Mouse (Mus musculus) lung, embryonic 14.5 days (tissue): Measurements from ENCODE around the gene Mmrn1. TPM values are rescaled to one million over a fixed set of nuclear protein-coding genes. Genes with fewer than 3 reads are reported as not detected.

Source experiments
- ATAC-seq: fragments of 200-750 bp; cut with Nextera tagmentation; 2 replicates; pipeline ENCODE4 v1.8.0; 2017; ENCODE audit warnings: mild to moderate bottlenecking, moderate TSS enrichment, moderate library complexity; ENCODE audit not compliant: insufficient read depth
- DNase-seq: peaks from one replicate; pipeline ENCODE4 v3.0.0-alpha.2; 2015
- H3K27ac ChIP-seq: fragments of 300-500 bp; sonication (generic); 2 replicates; pipeline ENCODE4 v1.5.1; 2014; ENCODE audit warnings: low read depth, mild to moderate bottlenecking, moderate library complexity
- H3K27me3 ChIP-seq: fragments of 300-500 bp; sonication (generic); 2 replicates; pipeline ENCODE4 v1.6.1; 2014; ENCODE audit warnings: low read length, control low read depth; ENCODE audit not compliant: insufficient read depth
- H3K36me3 ChIP-seq: fragments of 300-500 bp; sonication (generic); 2 replicates; pipeline ENCODE4 v1.6.1; 2014; ENCODE audit warnings: control low read depth; ENCODE audit not compliant: insufficient read depth
- H3K4me1 ChIP-seq: fragments of 300-500 bp; sonication (generic); 2 replicates; pipeline ENCODE4 v1.6.1; 2014; ENCODE audit warnings: antibody characterized with exemption, control low read depth; ENCODE audit not compliant: insufficient read depth
- H3K4me2 ChIP-seq: fragments of 300-500 bp; sonication (generic); 2 replicates; pipeline ENCODE4 v1.6.1; 2014; ENCODE audit warnings: mild to moderate bottlenecking
- H3K4me3 ChIP-seq: fragments of 300-500 bp; sonication (generic); 2 replicates; pipeline ENCODE4 v1.5.1; 2014; ENCODE audit warnings: low read depth, low read length
- H3K9ac ChIP-seq: fragments of 300-500 bp; sonication (generic); 2 replicates; pipeline ENCODE4 v1.6.1; 2014
- H3K9me3 ChIP-seq: fragments of 300-500 bp; sonication (generic); 2 replicates; pipeline ENCODE4 v1.6.1; 2016; ENCODE audit warnings: low read depth, low read length, control low read depth
- CTCF ChIP-seq: IDR thresholded peaks from 2 replicates; pipeline ENCODE4 v1.5.1; 2016; ENCODE audit warnings: antibody characterized with exemption, low read depth
- WGBS: fragments of 180-500 bp; shearing (Covaris S2); extraction: QIAGEN DNeasy Blood & Tissue Kit; methylation state at CpG from one replicate; pipeline ENCODE4 v1.1.7; 2014; 5-methylcytosine and 5-hydroxymethylcytosine counted together
- polyA plus RNA-seq: library from polyadenylated mRNA; unstranded; fragments of >200 nt; fragmentation: Nextera tagmentation; extraction: Ambion mirVana; gene quantifications from 2 replicates; pipeline ENCODE4 v1.2.1, GENCODE M21; 2014

Gene Mmrn1
- polyA plus RNA-seq, 1 experiment from 2014 or later = 46.0 TPM

DNA sequence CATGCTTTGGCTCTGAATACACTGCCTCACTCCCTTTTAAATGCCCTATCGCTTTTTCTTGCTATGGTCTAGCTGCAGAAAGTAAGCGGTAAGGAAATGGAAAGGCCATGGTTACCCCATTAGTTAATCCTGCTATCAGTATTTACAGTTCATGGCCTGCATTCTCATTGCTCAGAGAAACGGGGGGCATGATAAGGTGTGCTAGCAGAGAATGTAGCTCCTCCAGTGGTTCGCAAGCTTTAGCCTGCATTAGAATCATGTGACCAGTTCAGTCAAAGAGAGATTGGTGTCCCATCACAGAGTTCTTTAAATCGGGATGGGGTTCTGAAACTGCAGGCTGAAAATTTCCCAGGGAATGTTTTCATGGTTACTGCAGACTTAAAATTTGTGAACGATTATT lies 44.6 kb downstream of the Mmrn1 start:
- Histone ChIP-seq H3K9me3 (no peaks in the 10 kb centered on the region), H3K4me1 (no peaks in the 10 kb centered on the region), H3K27me3 (no peaks in the 10 kb centered on the region), H3K4me2 (no peak overlapping the region), H3K36me3 (no peaks in the 10 kb centered on the region), H3K27ac (no peak overlapping the region), H3K4me3 (no peak overlapping the region), H3K9ac (no peak overlapping the region)
- 60% methylated on average over 6 of the region's 6 CpGs for WGBS
- ATAC-seq (no peak), DNase-seq (no peak)
- no peak for TF ChIP-seq CTCF

DNA sequence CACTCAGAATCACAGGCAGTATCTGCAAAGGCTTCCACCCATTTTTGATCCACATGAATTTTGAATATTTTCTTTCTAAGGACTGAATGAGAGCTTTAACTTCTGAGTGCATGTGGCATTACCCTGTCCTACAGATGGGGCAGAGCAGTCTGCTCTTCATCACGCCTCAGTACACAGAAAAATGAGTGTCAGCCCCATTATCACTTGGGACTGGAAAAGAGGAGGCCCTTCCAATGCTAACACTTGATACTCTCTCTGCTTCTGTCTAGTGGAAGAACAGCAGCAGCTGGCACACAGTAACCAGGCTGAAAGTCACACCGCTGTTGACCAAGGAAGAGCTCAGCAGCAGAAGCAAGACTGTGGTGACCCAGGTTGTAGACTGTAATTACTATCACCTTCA lies 46.0 kb downstream of the Mmrn1 start:
- H3K27ac ChIP-seq = no peak overlapping the region
- no peaks in the 10 kb centered on the region for H3K4me1 ChIP-seq
- DNase-seq (no peak), ATAC-seq (no peak)
- H3K9me3 ChIP-seq = no peaks in the 10 kb centered on the region
- no peak overlapping the region for H3K9ac ChIP-seq
- 81% methylated on average over 2 of the region's 2 CpGs for WGBS
- no peaks in the 10 kb centered on the region for H3K36me3 ChIP-seq
- H3K4me2 ChIP-seq = no peak overlapping the region
- no peak for TF ChIP-seq CTCF
- no peaks in the 10 kb centered on the region for H3K27me3 ChIP-seq
- H3K4me3 ChIP-seq = no peak overlapping the region

DNA sequence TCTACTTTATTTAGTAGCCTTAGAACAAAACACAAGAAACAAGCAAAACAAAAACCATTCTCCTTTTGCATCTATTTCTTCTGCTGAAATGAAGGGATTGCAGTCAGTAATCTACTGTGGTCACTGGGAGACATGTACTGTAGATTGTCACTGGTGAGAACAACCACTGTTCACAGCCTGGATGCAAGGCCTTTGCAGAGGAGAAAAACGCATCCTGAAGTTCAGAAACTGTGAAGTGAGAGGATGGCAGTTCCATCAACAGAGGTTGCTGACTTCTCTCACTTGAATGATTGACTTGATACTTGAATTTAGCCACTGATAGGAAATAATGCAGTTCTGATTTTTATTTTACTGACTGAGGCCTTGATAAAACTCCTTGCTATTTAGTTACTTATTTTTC lies 53.8 kb downstream of the Mmrn1 start:
- DNase-seq (no peak), ATAC-seq (no peak)
- Histone ChIP-seq H3K36me3 (no peaks in the 10 kb centered on the region), H3K4me2 (no peak overlapping the region), H3K9me3 (no peaks in the 10 kb centered on the region), H3K27ac (no peak overlapping the region), H3K4me1 (no peaks in the 10 kb centered on the region), H3K4me3 (no peak overlapping the region), H3K27me3 (no peaks in the 10 kb centered on the region), H3K9ac (no peak overlapping the region)
- 67% methylated on average over 1 of the region's 1 CpGs for WGBS
- TF ChIP-seq CTCF = no peak

DNA sequence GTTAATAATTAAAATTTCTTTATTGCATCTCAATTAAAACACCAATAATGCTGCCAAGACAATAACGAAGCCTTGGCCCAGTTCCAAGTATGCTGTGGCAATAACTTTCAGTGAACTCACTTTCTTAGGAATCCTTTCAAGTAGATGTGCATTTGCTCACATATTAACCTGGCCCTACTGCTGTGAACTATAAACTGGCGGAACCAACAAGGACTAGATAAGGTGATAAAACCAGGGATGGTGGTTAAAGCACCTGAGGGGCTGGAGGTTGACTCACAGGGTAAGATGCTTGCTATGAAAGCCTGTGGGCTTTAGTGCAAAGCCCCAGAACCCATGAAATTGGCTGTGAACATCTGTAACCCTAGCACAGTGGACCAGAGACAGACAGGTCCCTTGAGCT lies 54.3 kb downstream of the Mmrn1 start:
- no peak for ATAC-seq
- Histone ChIP-seq H3K9me3 (no peaks in the 10 kb centered on the region), H3K36me3 (no peaks in the 10 kb centered on the region), H3K27me3 (no peaks in the 10 kb centered on the region), H3K9ac (no peak overlapping the region), H3K27ac (no peak overlapping the region), H3K4me2 (no peak overlapping the region), H3K4me1 (no peaks in the 10 kb centered on the region), H3K4me3 (no peak overlapping the region)
- TF ChIP-seq CTCF = no peak
- no peak for DNase-seq
- 70% methylated on average over 2 of the region's 2 CpGs for whole genome bisulfite sequencing

DNA sequence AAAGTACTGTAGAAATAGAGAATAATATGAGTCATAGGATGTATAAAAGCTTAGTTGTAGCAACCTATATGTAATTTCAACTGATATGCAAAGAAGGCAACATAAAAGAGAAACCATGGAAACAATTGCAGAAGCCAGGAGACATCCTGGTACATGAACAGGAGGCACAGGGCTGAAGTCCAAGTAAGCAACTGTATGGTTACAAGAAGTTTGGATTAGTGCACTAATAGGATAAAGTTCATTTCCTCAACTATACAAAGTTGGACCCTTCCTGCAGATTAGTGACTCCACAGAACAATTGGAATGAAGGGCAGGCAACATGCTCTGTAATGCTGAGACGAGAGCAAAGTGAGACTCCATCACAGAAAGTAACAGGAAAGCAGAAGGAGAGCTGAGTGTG lies 59.6 kb downstream of the Mmrn1 start:
- no peaks in the 10 kb centered on the region for H3K27me3 ChIP-seq
- no peaks in the 10 kb centered on the region for H3K9me3 ChIP-seq
- WGBS = 73% methylated on average over 1 of the region's 1 CpGs
- H3K4me2 ChIP-seq = no peak overlapping the region
- no peak overlapping the region for H3K4me3 ChIP-seq
- H3K27ac ChIP-seq = no peak overlapping the region
- no peak for DNase-seq
- H3K36me3 ChIP-seq = no peaks in the 10 kb centered on the region
- H3K4me1 ChIP-seq = no peaks in the 10 kb centered on the region
- H3K9ac ChIP-seq = no peak overlapping the region
- no peak for TF ChIP-seq CTCF
- ATAC-seq = no peak

DNA sequence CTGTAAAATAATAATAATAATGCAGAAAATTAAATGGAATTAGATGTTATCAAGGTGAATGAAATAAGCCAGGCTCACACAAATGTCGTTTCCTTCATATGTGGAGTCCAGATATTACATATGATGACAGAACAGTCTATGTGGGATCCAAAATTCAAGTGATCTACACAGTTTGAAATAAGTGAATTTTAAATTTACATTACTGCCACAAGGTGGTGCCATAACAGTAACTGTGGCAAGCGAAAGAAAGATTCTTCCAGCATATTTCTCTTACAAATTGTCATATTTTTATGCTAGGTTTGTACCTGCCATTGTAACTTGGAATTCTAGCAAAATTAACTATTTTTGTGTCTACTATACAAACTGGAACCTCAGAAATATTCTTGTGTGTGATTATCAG lies 61.1 kb downstream of the Mmrn1 start:
- no peaks in the 10 kb centered on the region for H3K9me3 ChIP-seq

DNA sequence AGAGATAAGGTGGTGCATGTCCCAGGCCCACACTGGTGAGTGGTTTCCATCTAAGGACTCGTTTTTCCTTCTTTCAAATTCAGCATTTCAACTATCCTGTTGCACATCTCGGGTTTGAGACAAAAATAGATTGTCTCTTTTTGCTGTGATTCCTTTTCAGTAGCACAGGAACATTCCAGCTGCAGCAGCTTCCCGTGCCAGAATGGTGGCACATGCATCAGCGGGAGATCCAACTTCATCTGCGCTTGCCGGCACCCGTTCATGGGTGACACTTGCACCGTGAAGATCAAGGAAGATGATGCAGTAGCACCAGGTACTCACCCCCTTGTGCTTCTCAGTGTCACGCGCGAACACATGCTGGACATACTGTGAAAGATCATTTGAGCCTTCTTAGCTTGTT lies 62.1 kb downstream of the Mmrn1 start:
- Histone ChIP-seq H3K27me3 (no peaks in the 10 kb centered on the region), H3K36me3 (no peaks in the 10 kb centered on the region), H3K4me3 (no peak overlapping the region), H3K9ac (no peak overlapping the region), H3K9me3 (no peaks in the 10 kb centered on the region), H3K4me1 (no peaks in the 10 kb centered on the region), H3K4me2 (no peak overlapping the region), H3K27ac (no peak overlapping the region)
- TF ChIP-seq CTCF = no peak
- DNase-seq (no peak), ATAC-seq (no peak)
- 85% methylated on average over 11 of the region's 11 CpGs for WGBS

More for the DNA sequence above, 61.1 kb downstream of the Mmrn1 start:
- H3K4me2 ChIP-seq = no peak overlapping the region
- DNase-seq (peak; percentile 78), ATAC-seq (no peak)
- no peak overlapping the region for H3K4me3 ChIP-seq
- H3K4me1 ChIP-seq = no peaks in the 10 kb centered on the region
- no peaks in the 10 kb centered on the region for H3K27me3 ChIP-seq
- peak; percentile 63 for TF ChIP-seq CTCF
- H3K27ac ChIP-seq = no peak overlapping the region
- 25% methylated on average over 2 of the region's 2 CpGs for whole genome bisulfite sequencing
- no peak overlapping the region for H3K9ac ChIP-seq
- no peaks in the 10 kb centered on the region for H3K36me3 ChIP-seq

DNA sequence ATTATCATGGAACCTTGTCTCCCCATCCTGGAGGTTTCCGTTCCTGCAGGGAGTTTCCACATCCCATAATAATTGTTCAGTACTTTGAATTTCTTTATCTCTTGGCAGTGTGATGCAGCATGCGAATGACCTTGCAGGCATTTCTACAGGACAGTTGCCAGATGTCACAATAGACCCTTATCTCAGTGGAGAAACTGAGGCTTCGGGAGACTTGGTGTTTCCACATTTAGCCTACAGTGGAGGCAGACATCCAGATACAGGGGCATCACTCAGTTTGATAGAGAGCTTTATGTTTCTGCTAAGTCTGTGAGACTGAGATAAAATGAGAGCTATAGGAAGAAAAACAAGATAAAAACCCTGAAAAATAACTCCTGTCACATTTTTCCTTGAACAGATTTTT lies 63.0 kb downstream of the Mmrn1 start:
- H3K9ac ChIP-seq = no peak overlapping the region
- ATAC-seq (no peak), DNase-seq (no peak)
- H3K27ac ChIP-seq = no peak overlapping the region
- no peaks in the 10 kb centered on the region for H3K9me3 ChIP-seq
- WGBS = 54% methylated on average over 3 of the region's 3 CpGs
- H3K36me3 ChIP-seq = no peaks in the 10 kb centered on the region
- no peaks in the 10 kb centered on the region for H3K4me1 ChIP-seq
- TF ChIP-seq CTCF = no peak
- no peak overlapping the region for H3K4me3 ChIP-seq
- no peak overlapping the region for H3K4me2 ChIP-seq
- no peaks in the 10 kb centered on the region for H3K27me3 ChIP-seq
